Mouse (Mus musculus): ENCODE measurements around the gene Lfng. TPM values are rescaled to one million over a fixed set of nuclear protein-coding genes. Genes with fewer than 3 reads are reported as not detected.

Gene Lfng
- total RNA-seq, 2 experiments from 2014 or later = 3.3 to 3.5 TPM

GRCm38 (mm10) chr5:140661875-140662643, 54.9 kb downstream of the Lfng start:
- DNase-seq (ENCODE audit: low spot score) = no peak

- DNase-seq (ENCODE audit: low spot score) = no peak
These were observed 55.8 kb downstream of the Lfng start for GRCm38 (mm10) chr5:140662741-140663592.

- DNase-seq (ENCODE audit: low spot score) = peak; percentile 59
These were observed 56.6 kb downstream of the Lfng start for GRCm38 (mm10) chr5:140663621-140664180.

Other genes starting within 250 kb of the Lfng start
- 10 to 100 TPM in 1 of 2 experiments, 1 to 10 TPM in 1; 8.0 to 10.7 TPM for gene Snx8, start 218.1 kb upstream of the Lfng start, total RNA-seq (2021)
- 10 to 100 TPM; 78.9 to 84.5 TPM for gene Eif3b, start 188.0 kb upstream of the Lfng start, total RNA-seq (2021)
- not detected for gene Gm4869, start 161.7 kb upstream of the Lfng start, total RNA-seq (2021)
- gene Chst12, start 101.8 kb upstream of the Lfng start, total RNA-seq (2021) = 1 to 10 TPM; 4.2 to 5.0 TPM
- gene Grifin, start 42.2 kb upstream of the Lfng start, total RNA-seq (2021) = not detected
- 1 to 10 TPM; 4.1 to 5.4 TPM for gene Ttyh3, start 41.7 kb downstream of the Lfng start, total RNA-seq (2021)
- gene Iqce, start 95.1 kb downstream of the Lfng start, total RNA-seq (2021) = 1 to 10 TPM; 1.6 to 2.2 TPM
- 1 to 10 TPM; 4.5 to 5.3 TPM for gene Brat1, start 97.7 kb downstream of the Lfng start, total RNA-seq (2021)
- under 1 TPM in 1 of 2 experiments, not detected in 1; 0.36 TPM for gene Amz1, start 116.8 kb downstream of the Lfng start, total RNA-seq (2021)
- gene Gna12, start 223.1 kb downstream of the Lfng start, total RNA-seq (2021) = 10 to 100 TPM; 21.7 to 24.4 TPM

Measured in gastrocnemius, adult 18-20 months (tissue).